Mouse (Mus musculus): ENCODE measurements around the gene Kcnv2. TPM values are rescaled to one million over a fixed set of nuclear protein-coding genes. Genes with fewer than 3 reads are reported as not detected.

The Kcnv2 gene
- polyA plus RNA-seq, 1 experiment from 2014 or later, result 0.04 TPM

GRCm38 (mm10) chr19:27327569-27327968, 5.2 kb downstream of the Kcnv2 start:
- Histone ChIP-seq H3K9ac (ENCODE audit: low read depth, low read length) (no peak overlapping the region), H3K9me3 (replicated peaks; ENCODE audit: low read length) (no peaks in the 10 kb centered on the region), H3K4me1 (replicated peaks; ENCODE audit: insufficient read depth, low read length) (no peaks in the 10 kb centered on the region), H3K36me3 (ENCODE audit: insufficient read depth, low read length) (no peaks in the 10 kb centered on the region), H3K4me2 (ENCODE audit: low read length) (no peak overlapping the region), H3K27me3 (ENCODE audit: insufficient read depth, low read length) (no peaks in the 10 kb centered on the region), H3K4me3 (replicated peaks; ENCODE audit: low read depth, low read length) (no peak overlapping the region), H3K27ac (no peak overlapping the region)
- 95% methylated on average over 6 of the region's 6 CpGs for WGBS
- no peak for ATAC-seq (replicated peaks; ENCODE audit: low FRiP score, low read depth)
- TF ChIP-seq CTCF (IDR thresholded peaks at IDR 0.05; ENCODE audit: low read depth), result no peak
- DNase-seq (ENCODE audit: low spot score), result no peak

- H3K36me3 ChIP-seq (ENCODE audit: insufficient read depth, low read length), result no peaks in the 10 kb centered on the region
- ATAC-seq (replicated peaks; ENCODE audit: low FRiP score, low read depth), result no peak
- H3K4me3 ChIP-seq (replicated peaks; ENCODE audit: low read depth, low read length), result no peak overlapping the region
- WGBS, result 64% methylated on average over 3 of the region's 3 CpGs
- no peaks in the 10 kb centered on the region for H3K4me1 ChIP-seq (replicated peaks; ENCODE audit: insufficient read depth, low read length)
- no peaks in the 10 kb centered on the region for H3K9me3 ChIP-seq (replicated peaks; ENCODE audit: low read length)
- H3K9ac ChIP-seq (ENCODE audit: low read depth, low read length), result no peak overlapping the region
- no peaks in the 10 kb centered on the region for H3K27me3 ChIP-seq (ENCODE audit: insufficient read depth, low read length)
- no peak overlapping the region for H3K27ac ChIP-seq
- H3K4me2 ChIP-seq (ENCODE audit: low read length), result no peak overlapping the region
- TF ChIP-seq CTCF (IDR thresholded peaks at IDR 0.05; ENCODE audit: low read depth), result no peak
- DNase-seq (ENCODE audit: low spot score), result peak; percentile 42
Measured at GRCm38 (mm10) chr19:27328166-27328565, 5.8 kb downstream of the Kcnv2 start.

GRCm38 (mm10) chr19:27328644-27329043, 6.3 kb downstream of the Kcnv2 start:
- Histone ChIP-seq H3K27me3 (ENCODE audit: insufficient read depth, low read length) (no peaks in the 10 kb centered on the region), H3K9ac (ENCODE audit: low read depth, low read length) (no peak overlapping the region), H3K4me3 (replicated peaks; ENCODE audit: low read depth, low read length) (no peak overlapping the region), H3K4me2 (ENCODE audit: low read length) (no peak overlapping the region), H3K36me3 (ENCODE audit: insufficient read depth, low read length) (no peaks in the 10 kb centered on the region), H3K9me3 (replicated peaks; ENCODE audit: low read length) (no peaks in the 10 kb centered on the region), H3K4me1 (replicated peaks; ENCODE audit: insufficient read depth, low read length) (no peaks in the 10 kb centered on the region), H3K27ac (no peak overlapping the region)
- DNase-seq (ENCODE audit: low spot score), result peak; percentile 12
- TF ChIP-seq CTCF (IDR thresholded peaks at IDR 0.05; ENCODE audit: low read depth), result no peak
- 76% methylated on average over 4 of the region's 4 CpGs for WGBS
- ATAC-seq (replicated peaks; ENCODE audit: low FRiP score, low read depth), result no peak

- Histone ChIP-seq H3K9ac (ENCODE audit: low read depth, low read length) (no peak overlapping the region), H3K4me3 (replicated peaks; ENCODE audit: low read depth, low read length) (no peak overlapping the region), H3K27ac (no peak overlapping the region), H3K36me3 (ENCODE audit: insufficient read depth, low read length) (no peaks in the 10 kb centered on the region), H3K27me3 (ENCODE audit: insufficient read depth, low read length) (no peaks in the 10 kb centered on the region), H3K4me2 (ENCODE audit: low read length) (no peak overlapping the region), H3K9me3 (replicated peaks; ENCODE audit: low read length) (no peaks in the 10 kb centered on the region), H3K4me1 (replicated peaks; ENCODE audit: insufficient read depth, low read length) (no peaks in the 10 kb centered on the region)
- peak; percentile 61 for TF ChIP-seq CTCF (IDR thresholded peaks at IDR 0.05; ENCODE audit: low read depth)
- 69% methylated on average over 6 of the region's 6 CpGs for WGBS
- no peak; the same call in 1 of the 2 replicates for ATAC-seq (replicated peaks; ENCODE audit: low FRiP score, low read depth)
- peak; percentile 27 for DNase-seq (ENCODE audit: low spot score)
Measured at GRCm38 (mm10) chr19:27332207-27332794, 9.9 kb downstream of the Kcnv2 start.

- WGBS, result 83% methylated on average over 4 of the region's 4 CpGs
- H3K9ac ChIP-seq (ENCODE audit: low read depth, low read length), result no peak overlapping the region
- H3K36me3 ChIP-seq (ENCODE audit: insufficient read depth, low read length), result no peaks in the 10 kb centered on the region
- no peak overlapping the region for H3K4me2 ChIP-seq (ENCODE audit: low read length)
- no peak for ATAC-seq (replicated peaks; ENCODE audit: low FRiP score, low read depth)
- no peaks in the 10 kb centered on the region for H3K9me3 ChIP-seq (replicated peaks; ENCODE audit: low read length)
- no peak for DNase-seq (ENCODE audit: low spot score)
- H3K27me3 ChIP-seq (ENCODE audit: insufficient read depth, low read length), result no peaks in the 10 kb centered on the region
- H3K27ac ChIP-seq, result no peak overlapping the region
- no peak overlapping the region for H3K4me3 ChIP-seq (replicated peaks; ENCODE audit: low read depth, low read length)
- no peaks in the 10 kb centered on the region for H3K4me1 ChIP-seq (replicated peaks; ENCODE audit: insufficient read depth, low read length)
- no peak for TF ChIP-seq CTCF (IDR thresholded peaks at IDR 0.05; ENCODE audit: low read depth)
Measured at GRCm38 (mm10) chr19:27336126-27336917, 13.9 kb downstream of the Kcnv2 start.

- DNase-seq (ENCODE audit: low spot score) (no peak), ATAC-seq (replicated peaks; ENCODE audit: low FRiP score, low read depth) (no peak)
- 79% methylated on average over 1 of the region's 1 CpGs for WGBS
Measured at GRCm38 (mm10) chr19:27346501-27346900, 24.1 kb downstream of the Kcnv2 start.

More at GRCm38 (mm10) chr19:27346501-27346900, 24.1 kb downstream of the Kcnv2 start:
- no peak for TF ChIP-seq CTCF (IDR thresholded peaks at IDR 0.05; ENCODE audit: low read depth)
- Histone ChIP-seq H3K9ac (ENCODE audit: low read depth, low read length) (no peak overlapping the region), H3K27me3 (ENCODE audit: insufficient read depth, low read length) (no peaks in the 10 kb centered on the region), H3K4me2 (ENCODE audit: low read length) (no peak overlapping the region), H3K4me3 (replicated peaks; ENCODE audit: low read depth, low read length) (no peak overlapping the region), H3K4me1 (replicated peaks; ENCODE audit: insufficient read depth, low read length) (no peaks in the 10 kb centered on the region), H3K36me3 (ENCODE audit: insufficient read depth, low read length) (no peaks in the 10 kb centered on the region), H3K9me3 (replicated peaks; ENCODE audit: low read length) (no peaks in the 10 kb centered on the region), H3K27ac (no peak overlapping the region)
